In the genomic region with DNA sequence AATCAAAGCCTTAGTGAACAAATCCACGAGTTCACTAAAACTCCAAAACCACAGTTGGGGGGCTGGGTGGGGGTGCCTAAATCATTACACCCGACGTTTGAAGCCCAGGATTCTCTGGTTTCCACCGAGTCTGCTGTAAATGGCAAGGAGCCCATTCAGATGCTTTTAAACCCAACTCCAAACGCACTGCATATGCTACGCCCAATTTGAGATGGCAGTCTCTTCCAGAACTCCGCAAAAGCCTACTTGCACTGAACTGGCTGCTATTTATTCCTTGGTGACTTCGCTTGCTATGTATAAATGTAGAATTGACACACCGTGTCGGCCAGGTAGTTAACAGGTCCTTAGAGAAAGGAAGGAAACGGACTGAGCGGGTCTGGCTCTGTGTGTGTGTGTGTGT, we compare ENCODE assay signal across 31 mouse cellular contexts. TPM values are rescaled to one million over a fixed set of nuclear protein-coding genes. Genes with fewer than 3 reads are reported as not detected.
DNase-seq lines count a peak whose midpoint lies in the region; ATAC-seq and TF ChIP-seq lines count a peak whose summit lies in the region.
"Had no signal": no experiment of that assay in that cellular context is flagged by ENCODE, and none has a peak within 500 bp of the region (broad histone marks: within the 10 kb centered on the region; RNA-seq: fewer than 3 reads in every experiment).

No protein-coding gene starts in this region.

- peak; percentile 59; the same call in 1 of the 2 replicates for ATAC-seq in forebrain, embryonic 15.5 days (replicated peaks)
- no peak for ATAC-seq in forebrain, embryonic 12.5 days (ENCODE audit: low FRiP score)
- ATAC-seq in midbrain, embryonic 16.5 days = no peak
- ATAC-seq: CD4-positive, CD25-positive, alpha-beta regulatory T cell, adult 4 months; inflammation-experienced regulatory T-cells, adult 6 months; midbrain, embryonic 13.5 days had no signal

- peaks cover 20% of the 10 kb centered on the region for H3K4me1 ChIP-seq in forebrain, embryonic 15.5 days
- H3K4me1 ChIP-seq in forebrain, embryonic 12.5 days = peaks cover 3% of the 10 kb centered on the region; the same call in 1 of the 2 replicates
- peaks cover 38% of the 10 kb centered on the region for H3K4me1 ChIP-seq in midbrain, embryonic 10.5 days
- H3K4me1 ChIP-seq in midbrain, embryonic 16.5 days (ENCODE audit: control insufficient read depth, insufficient read depth, low read length) = peaks cover 11% of the 10 kb centered on the region
- peaks cover 10% of the 10 kb centered on the region for H3K4me1 ChIP-seq in cortical plate, adult 2 months (ENCODE audit: control insufficient read depth, insufficient read depth, low read length)

- H3K4me3 ChIP-seq in forebrain, embryonic 15.5 days = no peak overlapping the region
- no peak overlapping the region for H3K4me3 ChIP-seq in forebrain, embryonic 12.5 days (replicated peaks)
- H3K4me3 ChIP-seq in layer of hippocampus, adult 2 months = no peak overlapping the region
- no peak overlapping the region for H3K4me3 ChIP-seq in midbrain, embryonic 10.5 days
- H3K4me3 ChIP-seq in midbrain, embryonic 16.5 days (ENCODE audit: low read depth, low read length) = no peak overlapping the region
- no peak overlapping the region for H3K4me3 ChIP-seq in cortical plate, adult 2 months (ENCODE audit: insufficient read depth, low read length)
- H3K4me3 ChIP-seq: heart, embryonic 10.5 days; limb, embryonic 13.5 days; liver, embryonic 13.5 days; midbrain, embryonic 13.5 days had no signal

- TF ChIP-seq POLR2A in cortical plate, adult 2 months (IDR thresholded peaks at IDR 0.05; ENCODE audit: extremely low read depth, insufficient read depth, low read length) = no peak

- 70% methylated on average over 12 of the region's 12 CpGs for WGBS in forebrain, embryonic 15.5 days
- WGBS in forebrain, embryonic 12.5 days = 91% methylated on average over 12 of the region's 12 CpGs
- 92% methylated on average over 12 of the region's 12 CpGs for WGBS in midbrain, embryonic 10.5 days
- 83% methylated on average over 12 of the region's 12 CpGs for WGBS in midbrain, embryonic 16.5 days

- DNase-seq in layer of hippocampus, adult 2 months (ENCODE audit: low spot score in 2 of 2) = peak in 1 of 2 experiments; percentile 61
- DNase-seq in layer of hippocampus, adult 11-12 months (ENCODE audit: low spot score) = no peak
- no peak for DNase-seq in midbrain, embryonic 10.5 days (ENCODE audit: low spot score)
- no peak for DNase-seq in testis, postnatal 10 days (ENCODE audit: low spot score)
- DNase-seq: adrenal gland, postnatal 25 days; cerebellum, adult 2 months; cerebellum, postnatal 36 days; heart, postnatal 4 days; kidney, adult 18-20 months; kidney, postnatal 4 days; liver, embryonic 13.5 days; lung, adult 2 months; right cerebral cortex, postnatal 4 days; thymus, adult 18-20 months; thymus, postnatal 36 days had no signal

- H3K9me3 ChIP-seq in forebrain, embryonic 15.5 days = no peaks in the 10 kb centered on the region
- H3K9me3 ChIP-seq in forebrain, embryonic 12.5 days = no peaks in the 10 kb centered on the region
- no peaks in the 10 kb centered on the region for H3K9me3 ChIP-seq in midbrain, embryonic 10.5 days (replicated peaks)
- H3K9me3 ChIP-seq in midbrain, embryonic 16.5 days (replicated peaks; ENCODE audit: control insufficient read depth, low read length, poor library complexity, severe bottlenecking) = no peaks in the 10 kb centered on the region
- H3K9me3 ChIP-seq: heart, embryonic 10.5 days; limb, embryonic 13.5 days; liver, embryonic 13.5 days; midbrain, embryonic 13.5 days had no signal

- H3K36me3 ChIP-seq in forebrain, embryonic 15.5 days = no peaks in the 10 kb centered on the region
- H3K36me3 ChIP-seq in forebrain, embryonic 12.5 days (replicated peaks) = no peaks in the 10 kb centered on the region
- peaks cover 14% of the 10 kb centered on the region for H3K36me3 ChIP-seq in midbrain, embryonic 10.5 days
- no peaks in the 10 kb centered on the region for H3K36me3 ChIP-seq in midbrain, embryonic 16.5 days (ENCODE audit: control insufficient read depth, insufficient read depth, low read length)
- H3K36me3 ChIP-seq: heart, embryonic 10.5 days; limb, embryonic 13.5 days; liver, embryonic 13.5 days; midbrain, embryonic 13.5 days had no signal

- no peak overlapping the region for H3K9ac ChIP-seq in forebrain, embryonic 15.5 days (replicated peaks)
- H3K9ac ChIP-seq in forebrain, embryonic 12.5 days = no peak overlapping the region
- H3K9ac ChIP-seq in midbrain, embryonic 16.5 days (ENCODE audit: low read depth, low read length) = no peak overlapping the region
- H3K9ac ChIP-seq: hindbrain, embryonic 14.5 days; limb, embryonic 13.5 days; liver, embryonic 13.5 days; midbrain, embryonic 13.5 days had no signal

- peak overlapping the region; percentile 82 for H3K27ac ChIP-seq in forebrain, embryonic 15.5 days (replicated peaks)
- H3K27ac ChIP-seq in forebrain, embryonic 12.5 days = no peak overlapping the region
- H3K27ac ChIP-seq in layer of hippocampus, adult 2 months = peak overlapping the region; percentile 69; the same call in 1 of the 2 replicates
- 0 out of 2 replicates have a peak overlapping the region, but pooled peaks have one; percentile 23 for H3K27ac ChIP-seq in midbrain, embryonic 10.5 days (replicated peaks)
- H3K27ac ChIP-seq in midbrain, embryonic 16.5 days (ENCODE audit: low read length) = no peak overlapping the region
- H3K27ac ChIP-seq in cortical plate, adult 2 months (ENCODE audit: insufficient read depth, low read length) = peak overlapping the region; percentile 7
- H3K27ac ChIP-seq: heart, embryonic 10.5 days; hindbrain, embryonic 14.5 days; limb, embryonic 13.5 days; liver, embryonic 13.5 days; midbrain, embryonic 13.5 days had no signal

- TF ChIP-seq CTCF in layer of hippocampus, adult 2 months (conservative IDR thresholded peaks at IDR 0.05) = no peak
- no peak for TF ChIP-seq CTCF in cortical plate, adult 2 months (IDR thresholded peaks at IDR 0.05; ENCODE audit: extremely low read depth, insufficient read depth, low read length)

- no peaks in the 10 kb centered on the region for H3K27me3 ChIP-seq in forebrain, embryonic 15.5 days
- no peaks in the 10 kb centered on the region for H3K27me3 ChIP-seq in forebrain, embryonic 12.5 days
- H3K27me3 ChIP-seq in midbrain, embryonic 10.5 days (ENCODE audit: low read depth, poor library complexity, severe bottlenecking) = no peaks in the 10 kb centered on the region
- H3K27me3 ChIP-seq in midbrain, embryonic 16.5 days (ENCODE audit: control insufficient read depth, insufficient read depth, low read depth, low read length) = no peaks in the 10 kb centered on the region
- H3K27me3 ChIP-seq: limb, embryonic 13.5 days; liver, embryonic 13.5 days; midbrain, embryonic 13.5 days had no signal

- H3K4me2 ChIP-seq in forebrain, embryonic 15.5 days (replicated peaks) = no peak overlapping the region
- no peak overlapping the region for H3K4me2 ChIP-seq in forebrain, embryonic 12.5 days
- H3K4me2 ChIP-seq in midbrain, embryonic 16.5 days (ENCODE audit: low read length) = no peak overlapping the region
- H3K4me2 ChIP-seq: hindbrain, embryonic 14.5 days; limb, embryonic 13.5 days; liver, embryonic 13.5 days; midbrain, embryonic 13.5 days had no signal

RNA-seq across cellular contexts. Expression of gene 2900026A02Rik, which starts 25.6 kb away (rescaled TPM):
- 4.4 and 4.9 TPM in 2 replicates for polyA plus RNA-seq in forebrain, embryonic 15.5 days (2015; fragmentation: Nextera tagmentation; extraction: Ambion mirVana)
- polyA plus RNA-seq in forebrain, embryonic 12.5 days (2016; fragmentation: Nextera tagmentation; extraction: Ambion mirVana) = 4.5 and 6.1 TPM in 2 replicates
- total RNA-seq in layer of hippocampus, adult 2 months (2021) = 10 to 100 TPM; 60.2 to 62.1 TPM
- polyA plus RNA-seq in midbrain, embryonic 10.5 days (2016; fragmentation: Nextera tagmentation; extraction: Ambion mirVana) = 2.7 and 2.9 TPM in 2 replicates
- polyA plus RNA-seq in midbrain, embryonic 16.5 days (2015; fragmentation: Nextera tagmentation; extraction: Ambion mirVana) = 3.8 and 4.2 TPM in 2 replicates
- polyA plus RNA-seq in cortical plate, adult 2 months (2012; rRNA removed) = 25.4 and 28.2 TPM in 2 replicates

RNA-seq across cellular contexts. Expression of gene Tmem211, which starts 31.3 kb away (rescaled TPM):
- not detected in 2 replicates for polyA plus RNA-seq in forebrain, embryonic 15.5 days (2015; fragmentation: Nextera tagmentation; extraction: Ambion mirVana)
- 0.20 and 0.28 TPM in 2 replicates for polyA plus RNA-seq in forebrain, embryonic 12.5 days (2016; fragmentation: Nextera tagmentation; extraction: Ambion mirVana)
- not detected for total RNA-seq in layer of hippocampus, adult 2 months (2021)
- polyA plus RNA-seq in midbrain, embryonic 10.5 days (2016; fragmentation: Nextera tagmentation; extraction: Ambion mirVana) = 0.10 TPM in 1 of 2 replicates, not detected in the other
- not detected in 2 replicates for polyA plus RNA-seq in midbrain, embryonic 16.5 days (2015; fragmentation: Nextera tagmentation; extraction: Ambion mirVana)
- polyA plus RNA-seq in cortical plate, adult 2 months (2012; rRNA removed) = not detected in 2 replicates
- total RNA-seq: adrenal gland, postnatal 25 days; gastrocnemius, adult 18-20 months; heart, postnatal 4 days; megakaryocyte, adult 5-6 weeks had no signal
- polyA plus RNA-seq: CD4-positive, CD25-positive, alpha-beta regulatory T cell, adult 4 months; gonadal fat pad, adult 2 months; heart, embryonic 10.5 days; heart, embryonic 16.5 days; hindbrain, embryonic 14.5 days; inflammation-experienced regulatory T-cells, adult 6 months; limb, embryonic 13.5 days; liver, embryonic 13.5 days; midbrain, embryonic 13.5 days; neural tube, embryonic 11.5 days; stomach, embryonic 14.5 days had no signal

Comparison
In these comparisons a context has a peak if more than half of its experiments do, and no peak if none do; other contexts are left out.
1. H3K27ac ChIP-seq: peak in forebrain, embryonic 15.5 days (single experiment), layer of hippocampus, adult 2 months (single experiment), midbrain, embryonic 10.5 days (single experiment) and cortical plate, adult 2 months (single experiment); none in forebrain, embryonic 12.5 days (single experiment) and midbrain, embryonic 16.5 days (single experiment).